Mouse (Mus musculus) ES-Bruce4 (cell line): ENCODE measurements at regions not wholly inside any gene's neighbourhood (a gene's known extent, or its start where the extent isn't known, plus 50 kb on each side); places are given as distances from the start of the nearest gene placed in this dataset.

ENCODE experiments used
- CTCF ChIP-seq: IDR thresholded peaks from one replicate; pipeline ENCODE4 v1.8.1; 2011; ENCODE audit warnings: low read depth, low read length
- POLR2A ChIP-seq: IDR thresholded peaks from one replicate; pipeline ENCODE4 v1.8.1; 2011; ENCODE audit warnings: low read length; ENCODE audit not compliant: insufficient read depth

DNA sequence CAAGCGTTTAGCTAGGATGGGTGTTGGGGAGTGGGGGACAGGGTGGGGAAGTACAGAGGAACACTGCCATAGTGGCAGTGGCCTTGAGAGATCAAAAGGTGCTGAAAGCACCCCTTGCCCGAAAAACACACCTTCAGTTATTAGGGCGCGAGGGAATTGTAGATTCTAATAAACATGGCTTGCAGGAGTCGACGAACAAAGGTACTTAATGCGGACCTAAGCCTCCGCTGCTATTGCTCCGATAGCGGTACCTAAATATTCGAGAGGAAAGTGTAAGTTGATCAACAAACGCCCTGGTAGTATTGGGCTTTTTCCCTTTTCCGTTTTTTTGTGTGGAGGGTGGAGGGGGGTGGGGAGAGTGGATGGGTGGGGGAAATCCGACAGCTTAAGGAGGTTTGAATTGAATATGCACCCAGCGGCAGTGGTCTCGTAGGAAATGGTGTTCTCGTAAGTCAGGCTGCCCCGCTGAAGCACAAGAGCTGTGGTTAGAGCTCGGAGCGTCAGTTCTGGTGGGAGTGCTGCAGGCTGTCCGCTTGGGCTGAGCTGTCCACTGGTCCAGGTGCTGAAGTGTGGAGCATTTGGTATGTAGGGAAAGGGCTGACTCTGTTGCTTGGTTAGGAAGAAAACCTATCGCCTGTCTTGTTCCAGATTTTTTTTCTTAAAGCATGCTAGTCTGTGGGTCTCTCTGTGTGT is 130.8 kb upstream of the Dpyd start:
- TF ChIP-seq CTCF (no peak), POLR2A (no peak)
